Comparison of ENCODE assay signal across 8 mouse cellular contexts in genomic region chr5:24474025-24474722, GRCm38 (mm10). TPM values are rescaled to one million over a fixed set of nuclear protein-coding genes. Genes with fewer than 3 reads are reported as not detected.
DNase-seq lines count a peak whose midpoint lies in the region; ATAC-seq and TF ChIP-seq lines count a peak whose summit lies in the region.

No protein-coding gene starts in this region.

- peak overlapping the region; percentile 37 for H3K9ac ChIP-seq in forebrain, embryonic 11.5 days (ENCODE audit: low read length)
- H3K9ac ChIP-seq in kidney, embryonic 16.5 days (replicated peaks; ENCODE audit: low read length) = peak overlapping the region; percentile 64

- under 1% methylated on average over 68 of the region's 77 CpGs for WGBS in forebrain, embryonic 11.5 days
- WGBS in kidney, embryonic 16.5 days = 4% methylated on average over 66 of the region's 77 CpGs

- ATAC-seq in forebrain, embryonic 11.5 days (replicated peaks; ENCODE audit: low FRiP score) = 0 out of 2 replicates have a peak, but pooled peaks have one; percentile 28
- peak; percentile 32 for ATAC-seq in kidney, embryonic 16.5 days (ENCODE audit: low FRiP score, low TSS enrichment)

- DNase-seq in layer of hippocampus, adult 2 months (ENCODE audit: low spot score in 2 of 2) = no peak
- DNase-seq in layer of hippocampus, postnatal 25 days (ENCODE audit: extremely low spot score in 1 of 2, low spot score in 1 of 2) = no peak
- peak; percentile 69 for DNase-seq in forebrain, embryonic 11.5 days (ENCODE audit: low spot score)
- peak; percentile 74 to 89 for DNase-seq in lung, postnatal 4 days
- DNase-seq in right cerebral cortex, postnatal 4 days = no peak
- DNase-seq in adrenal gland, adult 2 months = no peak
- DNase-seq in T-cell, adult 2 months (ENCODE audit: low spot score) = no peak

- no peak for TF ChIP-seq CTCF in layer of hippocampus, adult 2 months (conservative IDR thresholded peaks at IDR 0.05)

- H3K36me3 ChIP-seq in forebrain, embryonic 11.5 days (ENCODE audit: control insufficient read depth, insufficient read depth, low read length) = no peaks in the 10 kb centered on the region; the same call in 1 of the 2 replicates
- peaks cover 24% of the 10 kb centered on the region for H3K36me3 ChIP-seq in kidney, embryonic 16.5 days (ENCODE audit: insufficient read depth, low read length)

- peak overlapping the region; percentile 51 for H3K4me3 ChIP-seq in layer of hippocampus, adult 2 months
- peak overlapping the region; percentile 33 for H3K4me3 ChIP-seq in forebrain, embryonic 11.5 days (ENCODE audit: low read depth, low read length)
- H3K4me3 ChIP-seq in kidney, embryonic 16.5 days (ENCODE audit: low read length) = peak overlapping the region; percentile 54

- H3K9me3 ChIP-seq in forebrain, embryonic 11.5 days (ENCODE audit: control insufficient read depth, low read length) = no peaks in the 10 kb centered on the region
- no peaks in the 10 kb centered on the region for H3K9me3 ChIP-seq in kidney, embryonic 16.5 days (ENCODE audit: low read length)

- peaks cover 22% of the 10 kb centered on the region for H3K27me3 ChIP-seq in forebrain, embryonic 11.5 days (ENCODE audit: control insufficient read depth, insufficient read depth, low read length)
- H3K27me3 ChIP-seq in kidney, embryonic 16.5 days (ENCODE audit: insufficient read depth, low read length) = no peaks in the 10 kb centered on the region; the same call in 1 of the 2 replicates

- H3K4me1 ChIP-seq in forebrain, embryonic 11.5 days (replicated peaks; ENCODE audit: control insufficient read depth, insufficient read depth, low read length) = peaks cover 16% of the 10 kb centered on the region
- H3K4me1 ChIP-seq in kidney, embryonic 16.5 days (ENCODE audit: insufficient read depth, low read length) = peaks cover 27% of the 10 kb centered on the region

- H3K27ac ChIP-seq in layer of hippocampus, adult 2 months = peak overlapping the region; percentile 58; the same call in 1 of the 2 replicates
- H3K27ac ChIP-seq in forebrain, embryonic 11.5 days (ENCODE audit: low read depth, low read length) = no peak overlapping the region
- H3K27ac ChIP-seq in kidney, embryonic 16.5 days (ENCODE audit: low read length) = no peak overlapping the region

- H3K4me2 ChIP-seq in forebrain, embryonic 11.5 days (ENCODE audit: low read depth, low read length, severe bottlenecking) = peak overlapping the region; percentile 63
- peak overlapping the region; percentile 85 for H3K4me2 ChIP-seq in kidney, embryonic 16.5 days (replicated peaks; ENCODE audit: low read depth, low read length)

RNA-seq across cellular contexts. Expression of gene Agap3, which starts 22.2 kb away (rescaled TPM):
- 100 to 1,000 TPM; 651 to 655 TPM for total RNA-seq in layer of hippocampus, adult 2 months (2021)
- 100 to 1,000 TPM; 611 to 653 TPM for total RNA-seq in layer of hippocampus, postnatal 25 days (2021)
- polyA plus RNA-seq in forebrain, embryonic 11.5 days (2014; fragmentation: Nextera tagmentation; extraction: Ambion mirVana) = 52.7 and 67.0 TPM in 2 replicates
- polyA plus RNA-seq in kidney, embryonic 16.5 days (2015; fragmentation: Nextera tagmentation; extraction: Ambion mirVana) = 15.0 and 21.0 TPM in 2 replicates
- 10 to 100 TPM; 78.8 to 89.8 TPM for total RNA-seq in adrenal gland, adult 2 months (2021)
- polyA plus RNA-seq in adrenal gland, adult 2 months (2012; rRNA removed) = 96.5 and 106 TPM in 2 replicates

RNA-seq across cellular contexts. Expression of gene Tmub1, which starts 26.5 kb away (rescaled TPM):
- total RNA-seq in layer of hippocampus, adult 2 months (2021) = 10 to 100 TPM; 22.2 to 22.5 TPM
- total RNA-seq in layer of hippocampus, postnatal 25 days (2021) = 10 to 100 TPM; 21.2 to 27.2 TPM
- polyA plus RNA-seq in forebrain, embryonic 11.5 days (2014; fragmentation: Nextera tagmentation; extraction: Ambion mirVana) = 30.2 and 31.8 TPM in 2 replicates
- polyA plus RNA-seq in kidney, embryonic 16.5 days (2015; fragmentation: Nextera tagmentation; extraction: Ambion mirVana) = 29.4 and 32.8 TPM in 2 replicates
- 10 to 100 TPM; 16.7 to 20.5 TPM for total RNA-seq in adrenal gland, adult 2 months (2021)
- polyA plus RNA-seq in adrenal gland, adult 2 months (2012; rRNA removed) = 86.7 and 94.5 TPM in 2 replicates

RNA-seq across cellular contexts. Expression of gene Fastk, which starts 29.1 kb away (rescaled TPM):
- 100 to 1,000 TPM; 127 to 130 TPM for total RNA-seq in layer of hippocampus, adult 2 months (2021)
- 100 to 1,000 TPM; 119 to 121 TPM for total RNA-seq in layer of hippocampus, postnatal 25 days (2021)
- 104 and 116 TPM in 2 replicates for polyA plus RNA-seq in forebrain, embryonic 11.5 days (2014; fragmentation: Nextera tagmentation; extraction: Ambion mirVana)
- 143 and 147 TPM in 2 replicates for polyA plus RNA-seq in kidney, embryonic 16.5 days (2015; fragmentation: Nextera tagmentation; extraction: Ambion mirVana)
- total RNA-seq in adrenal gland, adult 2 months (2021) = 100 to 1,000 TPM in 1 of 2 experiments, 10 to 100 TPM in 1; 93.4 to 108 TPM
- 335 and 350 TPM in 2 replicates for polyA plus RNA-seq in adrenal gland, adult 2 months (2012; rRNA removed)

RNA-seq across cellular contexts. Expression of gene Slc4a2, which starts 50.5 kb away (rescaled TPM):
- 10 to 100 TPM; 32.5 to 37.6 TPM for total RNA-seq in layer of hippocampus, adult 2 months (2021)
- total RNA-seq in layer of hippocampus, postnatal 25 days (2021) = 10 to 100 TPM; 31.7 to 34.4 TPM
- 28.4 and 28.7 TPM in 2 replicates for polyA plus RNA-seq in forebrain, embryonic 11.5 days (2014; fragmentation: Nextera tagmentation; extraction: Ambion mirVana)
- 52.5 and 53.8 TPM in 2 replicates for polyA plus RNA-seq in kidney, embryonic 16.5 days (2015; fragmentation: Nextera tagmentation; extraction: Ambion mirVana)
- total RNA-seq in adrenal gland, adult 2 months (2021) = 10 to 100 TPM; 58.4 to 63.2 TPM
- 65.9 and 74.0 TPM in 2 replicates for polyA plus RNA-seq in adrenal gland, adult 2 months (2012; rRNA removed)

RNA-seq across cellular contexts. Expression of gene Cdk5, which starts 50.8 kb away (rescaled TPM):
- 100 to 1,000 TPM; 118 to 136 TPM for total RNA-seq in layer of hippocampus, adult 2 months (2021)
- 100 to 1,000 TPM; 126 to 130 TPM for total RNA-seq in layer of hippocampus, postnatal 25 days (2021)
- polyA plus RNA-seq in forebrain, embryonic 11.5 days (2014; fragmentation: Nextera tagmentation; extraction: Ambion mirVana) = 47.5 and 53.9 TPM in 2 replicates
- 51.1 and 51.5 TPM in 2 replicates for polyA plus RNA-seq in kidney, embryonic 16.5 days (2015; fragmentation: Nextera tagmentation; extraction: Ambion mirVana)
- total RNA-seq in adrenal gland, adult 2 months (2021) = 10 to 100 TPM; 40.7 to 47.9 TPM
- 60.2 and 63.3 TPM in 2 replicates for polyA plus RNA-seq in adrenal gland, adult 2 months (2012; rRNA removed)

Comparison
In these comparisons a context has a peak if more than half of its experiments do, and no peak if none do; other contexts are left out.
1. DNase-seq: peak in forebrain, embryonic 11.5 days (single experiment) and lung, postnatal 4 days (2 of 2); none in layer of hippocampus, adult 2 months (0 of 2), layer of hippocampus, postnatal 25 days (0 of 2), right cerebral cortex, postnatal 4 days (single experiment), adrenal gland, adult 2 months (single experiment) and T-cell, adult 2 months (single experiment).
2. RNA of gene Agap3, which starts 22.2 kb away (total RNA-seq): 651 to 655 TPM in layer of hippocampus, adult 2 months and 611 to 653 TPM in layer of hippocampus, postnatal 25 days; 78.8 to 89.8 TPM in adrenal gland, adult 2 months; every median in the first group is over 4 times any median in the second.
3. Peak in every context shown above with its lines, with median percentiles within 50 percentile points of each other: H3K4me3 ChIP-seq.